Comparison of ENCODE assay signal across 26 mouse cellular contexts in genomic region chr12:24383016-24383415, GRCm38 (mm10).
"Had no signal": no experiment of that assay in that cellular context is flagged by ENCODE, and none has a peak within 500 bp of the region (broad histone marks: within the 10 kb centered on the region; RNA-seq: fewer than 3 reads in every experiment).

No protein-coding gene starts in this region.

- H3K9me3 ChIP-seq: embryonic facial prominence, embryonic 15.5 days had no signal

- H3K4me1 ChIP-seq: embryonic facial prominence, embryonic 10.5 days; embryonic facial prominence, embryonic 12.5 days; embryonic facial prominence, embryonic 13.5 days; embryonic facial prominence, embryonic 15.5 days; forebrain, embryonic 10.5 days; forebrain, embryonic 12.5 days; forebrain, embryonic 13.5 days; forebrain, embryonic 15.5 days had no signal

- H3K27me3 ChIP-seq: embryonic facial prominence, embryonic 12.5 days; embryonic facial prominence, embryonic 13.5 days; embryonic facial prominence, embryonic 15.5 days; forebrain, embryonic 12.5 days; forebrain, embryonic 13.5 days; forebrain, embryonic 15.5 days had no signal

- ATAC-seq: forebrain, embryonic 13.5 days; forebrain, embryonic 14.5 days; forebrain, embryonic 15.5 days; forebrain, embryonic 16.5 days; forebrain, postnatal 0 days had no signal

- H3K4me3 ChIP-seq: embryonic facial prominence, embryonic 10.5 days; embryonic facial prominence, embryonic 12.5 days; embryonic facial prominence, embryonic 13.5 days; embryonic facial prominence, embryonic 15.5 days; erythroblast, embryonic 14.5 days; forebrain, embryonic 10.5 days; forebrain, embryonic 12.5 days; forebrain, embryonic 13.5 days; forebrain, embryonic 15.5 days; gastrocnemius, adult 2 months; heart, adult 2 months had no signal

- H3K9ac ChIP-seq: embryonic facial prominence, embryonic 12.5 days; embryonic facial prominence, embryonic 13.5 days; embryonic facial prominence, embryonic 15.5 days; forebrain, embryonic 12.5 days; forebrain, embryonic 13.5 days; forebrain, embryonic 15.5 days; forebrain, postnatal 0 days had no signal

- H3K27ac ChIP-seq: embryonic facial prominence, embryonic 10.5 days; embryonic facial prominence, embryonic 12.5 days; embryonic facial prominence, embryonic 13.5 days; embryonic facial prominence, embryonic 15.5 days; forebrain, embryonic 10.5 days; forebrain, embryonic 12.5 days; forebrain, embryonic 13.5 days; forebrain, embryonic 15.5 days; gastrocnemius, adult 2 months; heart, adult 2 months had no signal

- H3K36me3 ChIP-seq: embryonic facial prominence, embryonic 10.5 days; embryonic facial prominence, embryonic 12.5 days; embryonic facial prominence, embryonic 13.5 days; embryonic facial prominence, embryonic 15.5 days; forebrain, embryonic 10.5 days; forebrain, embryonic 12.5 days; forebrain, embryonic 15.5 days had no signal

- H3K4me2 ChIP-seq: embryonic facial prominence, embryonic 12.5 days; embryonic facial prominence, embryonic 13.5 days; embryonic facial prominence, embryonic 15.5 days; forebrain, embryonic 12.5 days; forebrain, embryonic 13.5 days; forebrain, embryonic 15.5 days had no signal

- DNase-seq: cerebellum, adult 9-10 months; cerebellum, adult 9-11 months; cerebellum, postnatal 10 days; cerebellum, postnatal 14 days; cerebellum, postnatal 25 days; cerebellum, postnatal 36 days; embryo, embryonic 11 days; forebrain, postnatal 0 days; gastrocnemius, adult 2 months; gastrocnemius, postnatal 10 days; gastrocnemius, postnatal 14 days; gastrocnemius, postnatal 25 days; gastrocnemius, postnatal 36 days; heart, adult 18-20 months; heart, adult 2 months had no signal
